ENCODE assay signal across 8 mouse cellular contexts in the genomic region with DNA sequence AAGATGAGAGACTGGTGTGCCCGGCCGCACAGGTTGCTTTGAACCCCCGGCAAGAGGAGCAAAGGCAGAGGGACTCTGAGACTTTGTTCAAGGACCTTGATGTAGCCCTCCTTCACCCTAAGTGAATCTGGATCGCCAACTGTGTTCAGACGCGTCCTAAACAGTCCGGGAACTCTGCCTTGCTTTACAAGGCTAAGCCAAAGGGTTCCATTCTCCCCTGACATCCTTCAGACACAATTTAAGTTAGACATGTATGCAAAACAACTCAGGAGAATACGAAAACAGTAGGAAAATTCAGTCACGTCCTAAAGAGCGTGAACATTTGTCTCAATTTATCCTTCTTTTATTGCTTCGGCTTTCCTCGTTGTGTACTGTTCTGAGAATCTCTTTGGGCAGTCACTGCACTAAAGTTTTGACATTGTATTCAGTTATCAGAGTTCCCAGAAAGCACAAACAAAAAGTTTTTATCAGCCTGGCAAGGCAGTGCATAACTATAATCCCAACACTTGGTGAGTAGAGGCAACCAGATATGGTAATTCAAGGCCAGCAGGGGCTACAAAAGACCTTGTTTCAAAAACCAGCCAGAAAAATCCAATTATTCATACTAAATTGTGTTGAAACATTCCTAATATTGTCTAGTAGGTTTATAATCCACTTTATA. TPM values are rescaled to one million over a fixed set of nuclear protein-coding genes. Genes with fewer than 3 reads are reported as not detected.
DNase-seq lines count a peak whose midpoint lies in the region; ATAC-seq and TF ChIP-seq lines count a peak whose summit lies in the region.

No protein-coding gene starts in this region.

- H3K4me1 ChIP-seq in heart, adult 2 months (ENCODE audit: control insufficient read depth, insufficient read depth, low read length): peaks cover 6% of the 10 kb centered on the region
- peaks cover 20% of the 10 kb centered on the region for H3K4me1 ChIP-seq in forebrain, embryonic 12.5 days
- H3K4me1 ChIP-seq in liver, embryonic 15.5 days (replicated peaks): peaks cover 22% of the 10 kb centered on the region

- no peak for DNase-seq in heart, adult 2 months
- DNase-seq in heart, adult 9 months (ENCODE audit: low spot score in 2 of 2): no peak
- peak; percentile 40 for DNase-seq in A20 (ENCODE audit: low read depth, low spot score)
- no peak for DNase-seq in embryo, embryonic 10.5 days (ENCODE audit: low spot score)
- no peak for DNase-seq in yolk sac, embryonic 10.5 days (ENCODE audit: low spot score)
- no peak for DNase-seq in frontal cortex, postnatal 10 days (ENCODE audit: low spot score in 2 of 2)

- 9% methylated on average over 12 of the region's 12 CpGs for WGBS in heart, adult 2 months
- WGBS in forebrain, embryonic 12.5 days: 14% methylated on average over 12 of the region's 12 CpGs
- WGBS in liver, embryonic 15.5 days (ENCODE audit: insufficient replicate concordance): 10% methylated on average over 12 of the region's 12 CpGs

- H3K79me2 ChIP-seq in heart, adult 2 months (replicated peaks; ENCODE audit: control insufficient read depth, insufficient read depth, low read length): peaks cover 4% of the 10 kb centered on the region

- H3K27ac ChIP-seq in heart, adult 2 months: peak overlapping the region; percentile 91
- peak overlapping the region; percentile 94 for H3K27ac ChIP-seq in forebrain, embryonic 12.5 days
- H3K27ac ChIP-seq in liver, embryonic 15.5 days (replicated peaks): peak overlapping the region; percentile 96

- H3K9ac ChIP-seq in heart, adult 2 months (ENCODE audit: low read depth, low read length): peak overlapping the region; percentile 75
- peak overlapping the region; percentile 95 for H3K9ac ChIP-seq in forebrain, embryonic 12.5 days
- peak overlapping the region; percentile 97 for H3K9ac ChIP-seq in liver, embryonic 15.5 days

- no peaks in the 10 kb centered on the region for H3K27me3 ChIP-seq in heart, adult 2 months (ENCODE audit: control insufficient read depth, insufficient read depth, low read length)
- H3K27me3 ChIP-seq in forebrain, embryonic 12.5 days: no peaks in the 10 kb centered on the region
- H3K27me3 ChIP-seq in liver, embryonic 15.5 days: no peaks in the 10 kb centered on the region

- H3K9me3 ChIP-seq in forebrain, embryonic 12.5 days: no peaks in the 10 kb centered on the region
- H3K9me3 ChIP-seq in liver, embryonic 15.5 days (replicated peaks): no peaks in the 10 kb centered on the region

- peak overlapping the region; percentile 76 for H3K4me3 ChIP-seq in heart, adult 2 months
- H3K4me3 ChIP-seq in forebrain, embryonic 12.5 days (replicated peaks): peak overlapping the region; percentile 97
- peak overlapping the region; percentile 98 for H3K4me3 ChIP-seq in liver, embryonic 15.5 days (replicated peaks)

- peak overlapping the region; percentile 84 for H3K4me2 ChIP-seq in forebrain, embryonic 12.5 days
- H3K4me2 ChIP-seq in liver, embryonic 15.5 days: peak overlapping the region; percentile 93

- TF ChIP-seq CTCF in heart, adult 2 months (IDR thresholded peaks at IDR 0.05): no peak

- TF ChIP-seq POLR2A in heart, adult 2 months (IDR thresholded peaks at IDR 0.05; ENCODE audit: insufficient read depth, low read depth, low read length): no peak; the same call in 1 of the 2 replicates

- peaks cover 17% of the 10 kb centered on the region for H3K36me3 ChIP-seq in heart, adult 2 months (ENCODE audit: control insufficient read depth, insufficient read depth, low read length)
- no peaks in the 10 kb centered on the region for H3K36me3 ChIP-seq in forebrain, embryonic 12.5 days (replicated peaks)
- H3K36me3 ChIP-seq in liver, embryonic 15.5 days (replicated peaks): peaks cover under 1% of the 10 kb centered on the region

- intact Hi-C loops in heart, adult 2 months (cut with DNase I): loop anchor here (1.0 to 5.0 kb wide), 4 partner anchors 112 to 358 kb away; a partner anchor contains a TSS

- no peak for ATAC-seq in forebrain, embryonic 12.5 days (ENCODE audit: low FRiP score)
- ATAC-seq in liver, embryonic 15.5 days (ENCODE audit: insufficient read depth): no peak

- no peak for TF ChIP-seq EP300 in heart, adult 2 months (IDR thresholded peaks at IDR 0.05; ENCODE audit: insufficient read depth, low read depth, low read length)

RNA-seq across cellular contexts. Expression of a gene that starts 0.5 kb away (rescaled TPM):
- 10 to 100 TPM; 41.0 to 50.7 TPM for total RNA-seq in heart, adult 2 months (2021)
- polyA plus RNA-seq in heart, adult 2 months (2012; rRNA removed): 6.4 and 13.1 TPM in 2 replicates
- polyA plus RNA-seq in forebrain, embryonic 12.5 days (2016; fragmentation: Nextera tagmentation; extraction: Ambion mirVana): 4.0 and 8.0 TPM in 2 replicates
- polyA plus RNA-seq in liver, embryonic 15.5 days (2015; fragmentation: Nextera tagmentation; extraction: Ambion mirVana): 2.8 and 3.7 TPM in 2 replicates
